Mouse (Mus musculus): ENCODE results near the gene Tmem119. TPM values are rescaled to one million over a fixed set of nuclear protein-coding genes. Genes with fewer than 3 reads are reported as not detected.

The Tmem119 gene
- polyA plus RNA-seq, 1 experiment from 2014 or later: 131 TPM

GRCm38 (mm10) chr5:113764426-113764825 lies 35.9 kb downstream of the Tmem119 start:
- WGBS: 88% methylated on average over 7 of the region's 7 CpGs
- DNase-seq (ENCODE audit: low spot score) (no peak), ATAC-seq (ENCODE audit: insufficient number of reproducible peaks, low FRiP score, low TSS enrichment, low read depth) (no peak)
- Histone ChIP-seq H3K9ac (ENCODE audit: low read length) (no peak overlapping the region), H3K27me3 (ENCODE audit: control insufficient read depth, insufficient read depth, low read length) (no peaks in the 10 kb centered on the region), H3K9me3 (ENCODE audit: control insufficient read depth, low read length) (no peaks in the 10 kb centered on the region), H3K27ac (replicated peaks; ENCODE audit: low read depth, low read length) (no peak overlapping the region), H3K4me3 (ENCODE audit: low read depth, low read length) (no peak overlapping the region), H3K36me3 (ENCODE audit: control insufficient read depth, insufficient read depth, low read length) (peaks cover 31% of the 10 kb centered on the region), H3K4me2 (ENCODE audit: low read depth, severe bottlenecking) (no peak overlapping the region), H3K4me1 (ENCODE audit: control insufficient read depth, insufficient read depth, low read length) (no peaks in the 10 kb centered on the region)

- no peaks in the 10 kb centered on the region for H3K9me3 ChIP-seq (ENCODE audit: control insufficient read depth, low read length)
- no peak overlapping the region for H3K4me2 ChIP-seq (ENCODE audit: low read depth, severe bottlenecking)
- ATAC-seq (ENCODE audit: insufficient number of reproducible peaks, low FRiP score, low TSS enrichment, low read depth): no peak
- no peak overlapping the region for H3K4me3 ChIP-seq (ENCODE audit: low read depth, low read length)
- no peaks in the 10 kb centered on the region for H3K4me1 ChIP-seq (ENCODE audit: control insufficient read depth, insufficient read depth, low read length)
- H3K27ac ChIP-seq (replicated peaks; ENCODE audit: low read depth, low read length): no peak overlapping the region
- H3K27me3 ChIP-seq (ENCODE audit: control insufficient read depth, insufficient read depth, low read length): no peaks in the 10 kb centered on the region
- 92% methylated on average over 2 of the region's 2 CpGs for WGBS
- DNase-seq (ENCODE audit: low spot score): no peak
- H3K9ac ChIP-seq (ENCODE audit: low read length): no peak overlapping the region
- peaks cover 38% of the 10 kb centered on the region for H3K36me3 ChIP-seq (ENCODE audit: control insufficient read depth, insufficient read depth, low read length)
These were observed 38.7 kb downstream of the Tmem119 start for GRCm38 (mm10) chr5:113761585-113761984.

- DNase-seq (ENCODE audit: low spot score): no peak
- no peaks in the 10 kb centered on the region for H3K4me1 ChIP-seq (ENCODE audit: control insufficient read depth, insufficient read depth, low read length)
- H3K9ac ChIP-seq (ENCODE audit: low read length): no peak overlapping the region
- no peak overlapping the region for H3K4me2 ChIP-seq (ENCODE audit: low read depth, severe bottlenecking)
- H3K27ac ChIP-seq (replicated peaks; ENCODE audit: low read depth, low read length): no peak overlapping the region
- 89% methylated on average over 15 of the region's 15 CpGs for WGBS
- no peak overlapping the region for H3K4me3 ChIP-seq (ENCODE audit: low read depth, low read length)
- H3K27me3 ChIP-seq (ENCODE audit: control insufficient read depth, insufficient read depth, low read length): no peaks in the 10 kb centered on the region
- peaks cover 57% of the 10 kb centered on the region for H3K36me3 ChIP-seq (ENCODE audit: control insufficient read depth, insufficient read depth, low read length)
- H3K9me3 ChIP-seq (ENCODE audit: control insufficient read depth, low read length): no peaks in the 10 kb centered on the region
- no peak for ATAC-seq (ENCODE audit: insufficient number of reproducible peaks, low FRiP score, low TSS enrichment, low read depth)
These were observed 44.8 kb downstream of the Tmem119 start for GRCm38 (mm10) chr5:113755347-113756030.

GRCm38 (mm10) chr5:113751521-113752157 lies 48.7 kb downstream of the Tmem119 start:
- peaks cover 63% of the 10 kb centered on the region for H3K36me3 ChIP-seq (ENCODE audit: control insufficient read depth, insufficient read depth, low read length)
- no peak for ATAC-seq (ENCODE audit: insufficient number of reproducible peaks, low FRiP score, low TSS enrichment, low read depth)

GRCm38 (mm10) chr5:113748556-113749331 lies 51.6 kb downstream of the Tmem119 start:
- H3K4me1 ChIP-seq (ENCODE audit: control insufficient read depth, insufficient read depth, low read length): no peaks in the 10 kb centered on the region
- H3K9me3 ChIP-seq (ENCODE audit: control insufficient read depth, low read length): no peaks in the 10 kb centered on the region
- H3K36me3 ChIP-seq (ENCODE audit: control insufficient read depth, insufficient read depth, low read length): peaks cover 70% of the 10 kb centered on the region
- DNase-seq (ENCODE audit: low spot score) (no peak), ATAC-seq (ENCODE audit: insufficient number of reproducible peaks, low FRiP score, low TSS enrichment, low read depth) (no peak)
- no peak overlapping the region for H3K9ac ChIP-seq (ENCODE audit: low read length)
- H3K27ac ChIP-seq (replicated peaks; ENCODE audit: low read depth, low read length): no peak overlapping the region
- 94% methylated on average over 13 of the region's 13 CpGs for WGBS
- H3K4me3 ChIP-seq (ENCODE audit: low read depth, low read length): no peak overlapping the region
- no peaks in the 10 kb centered on the region for H3K27me3 ChIP-seq (ENCODE audit: control insufficient read depth, insufficient read depth, low read length)
- H3K4me2 ChIP-seq (ENCODE audit: low read depth, severe bottlenecking): no peak overlapping the region

More at GRCm38 (mm10) chr5:113751521-113752157, 48.7 kb downstream of the Tmem119 start:
- no peak overlapping the region for H3K27ac ChIP-seq (replicated peaks; ENCODE audit: low read depth, low read length)
- H3K4me3 ChIP-seq (ENCODE audit: low read depth, low read length): no peak overlapping the region
- DNase-seq (ENCODE audit: low spot score): no peak
- 90% methylated on average over 9 of the region's 9 CpGs for WGBS
- H3K27me3 ChIP-seq (ENCODE audit: control insufficient read depth, insufficient read depth, low read length): no peaks in the 10 kb centered on the region
- no peak overlapping the region for H3K4me2 ChIP-seq (ENCODE audit: low read depth, severe bottlenecking)
- H3K4me1 ChIP-seq (ENCODE audit: control insufficient read depth, insufficient read depth, low read length): no peaks in the 10 kb centered on the region
- no peaks in the 10 kb centered on the region for H3K9me3 ChIP-seq (ENCODE audit: control insufficient read depth, low read length)
- H3K9ac ChIP-seq (ENCODE audit: low read length): no peak overlapping the region

DNA sequence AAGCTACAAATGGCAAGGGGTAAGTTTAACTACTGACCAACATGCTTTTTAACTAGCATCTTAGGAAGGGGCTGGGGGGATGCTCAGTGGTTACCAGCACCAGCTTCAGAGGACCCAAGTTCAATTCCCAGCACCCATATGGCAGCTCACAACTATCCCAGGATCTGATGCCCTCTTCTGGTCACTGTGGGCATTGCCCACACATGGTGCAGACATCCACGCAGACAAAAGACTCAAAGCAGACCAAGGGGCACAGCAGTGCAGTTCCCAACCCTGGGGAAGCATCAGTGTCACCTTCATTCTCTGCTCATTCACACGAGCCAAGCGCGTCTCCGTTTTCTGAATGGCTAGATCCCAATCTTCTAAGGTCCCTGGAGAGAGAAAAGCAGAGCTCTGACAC lies 52.7 kb downstream of the Tmem119 start:
- Histone ChIP-seq H3K27ac (replicated peaks; ENCODE audit: low read depth, low read length) (no peak overlapping the region), H3K4me1 (ENCODE audit: control insufficient read depth, insufficient read depth, low read length) (no peaks in the 10 kb centered on the region), H3K9me3 (ENCODE audit: control insufficient read depth, low read length) (no peaks in the 10 kb centered on the region), H3K4me3 (ENCODE audit: low read depth, low read length) (no peak overlapping the region), H3K27me3 (ENCODE audit: control insufficient read depth, insufficient read depth, low read length) (no peaks in the 10 kb centered on the region), H3K36me3 (ENCODE audit: control insufficient read depth, insufficient read depth, low read length) (peaks cover 71% of the 10 kb centered on the region), H3K9ac (ENCODE audit: low read length) (no peak overlapping the region), H3K4me2 (ENCODE audit: low read depth, severe bottlenecking) (no peak overlapping the region)
- DNase-seq (ENCODE audit: low spot score) (no peak), ATAC-seq (ENCODE audit: insufficient number of reproducible peaks, low FRiP score, low TSS enrichment, low read depth) (no peak)
- 96% methylated on average over 5 of the region's 5 CpGs for WGBS

Other genes starting within 250 kb of the Tmem119 start
- gene Cmklr1, start 150.1 kb downstream of the Tmem119 start, polyA plus RNA-seq (2014; fragmentation: Nextera tagmentation; extraction: Ambion mirVana): 2.4 and 2.7 TPM in 2 replicates
- not detected in 2 replicates for gene 1700069L16Rik, start 75.7 kb downstream of the Tmem119 start, polyA plus RNA-seq (2014; fragmentation: Nextera tagmentation; extraction: Ambion mirVana)
- gene Ficd, start 64.7 kb downstream of the Tmem119 start, polyA plus RNA-seq (2014; fragmentation: Nextera tagmentation; extraction: Ambion mirVana): 3.5 and 3.7 TPM in 2 replicates
- 64.6 and 78.0 TPM in 2 replicates for gene Sart3, start 28.0 kb downstream of the Tmem119 start, polyA plus RNA-seq (2014; fragmentation: Nextera tagmentation; extraction: Ambion mirVana)
- 106 and 112 TPM in 2 replicates for gene Iscu, start 27.8 kb downstream of the Tmem119 start, polyA plus RNA-seq (2014; fragmentation: Nextera tagmentation; extraction: Ambion mirVana)
- gene Selplg, start 32.1 kb upstream of the Tmem119 start, polyA plus RNA-seq (2014; fragmentation: Nextera tagmentation; extraction: Ambion mirVana): 0.79 and 1.6 TPM in 2 replicates
- gene Coro1c, start 108.2 kb upstream of the Tmem119 start, polyA plus RNA-seq (2014; fragmentation: Nextera tagmentation; extraction: Ambion mirVana): 94.9 and 107 TPM in 2 replicates
- gene Ssh1, start 193.4 kb upstream of the Tmem119 start, polyA plus RNA-seq (2014; fragmentation: Nextera tagmentation; extraction: Ambion mirVana): 27.3 and 28.1 TPM in 2 replicates
- gene Dao, start 203.2 kb upstream of the Tmem119 start, polyA plus RNA-seq (2014; fragmentation: Nextera tagmentation; extraction: Ambion mirVana): not detected in 2 replicates

All from limb, embryonic 11.5 days (tissue).